Mouse (Mus musculus): ENCODE results near the gene Zfp385b.
A peak's percentile ranks its signal among the peaks of the same experiment; 100 is the strongest.

The Zfp385b gene

DNA sequence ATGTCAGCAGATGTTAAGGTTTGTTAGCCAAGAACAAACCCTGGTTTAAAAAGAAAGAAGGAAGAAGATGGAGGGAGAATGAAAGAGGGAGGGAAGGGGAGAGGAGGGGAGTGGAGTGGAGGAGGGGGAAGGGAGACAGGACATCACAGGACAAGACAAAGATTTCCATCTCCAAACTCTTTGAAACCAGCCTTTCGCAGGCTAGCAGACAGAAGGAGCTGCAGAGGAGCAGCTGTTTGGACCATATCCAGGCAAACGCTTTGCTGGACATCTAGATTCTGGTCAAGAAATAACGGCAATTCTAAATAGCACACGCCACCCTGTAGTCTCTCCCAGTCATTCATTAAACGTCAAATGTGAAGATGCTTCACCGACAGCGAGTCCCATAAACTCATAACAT lies 38.0 kb downstream of the Zfp385b start:
- peak; percentile 31 for DNase-seq

- DNase-seq, result peak; percentile 45
These were observed 41.7 kb downstream of the Zfp385b start for GRCm38 (mm10) chr2:77777781-77778180.

DNA sequence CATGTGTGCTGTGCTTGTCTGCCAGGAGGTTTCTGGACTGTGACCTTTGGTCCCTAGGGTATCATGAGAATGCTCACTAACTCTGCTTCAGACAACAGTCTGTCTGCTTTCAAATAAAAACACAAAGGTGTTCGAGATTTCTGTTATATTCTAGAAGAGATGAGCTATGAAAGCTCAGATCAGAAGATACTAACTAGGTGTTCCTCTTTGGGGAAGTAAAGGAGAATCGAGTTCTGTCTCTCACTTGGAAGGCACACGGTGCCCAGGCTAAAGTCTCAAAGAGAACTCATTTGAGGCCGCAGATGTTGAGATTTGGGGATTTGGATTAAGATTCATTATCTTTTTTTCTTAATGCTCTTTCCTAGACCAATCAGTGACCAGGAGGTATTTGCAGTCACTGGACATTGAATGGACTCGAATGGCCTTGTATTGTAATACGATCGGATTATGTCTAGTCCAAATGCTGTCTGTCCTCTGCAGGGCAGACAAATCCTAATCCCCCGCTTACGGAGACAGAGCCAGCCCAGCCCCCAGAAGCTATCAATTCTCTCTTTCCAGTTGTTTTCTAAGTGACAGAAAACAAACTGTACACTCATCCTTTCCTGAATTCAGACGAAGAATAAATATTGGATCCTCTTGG lies 42.3 kb downstream of the Zfp385b start:
- DNase-seq, result no peak

DNA sequence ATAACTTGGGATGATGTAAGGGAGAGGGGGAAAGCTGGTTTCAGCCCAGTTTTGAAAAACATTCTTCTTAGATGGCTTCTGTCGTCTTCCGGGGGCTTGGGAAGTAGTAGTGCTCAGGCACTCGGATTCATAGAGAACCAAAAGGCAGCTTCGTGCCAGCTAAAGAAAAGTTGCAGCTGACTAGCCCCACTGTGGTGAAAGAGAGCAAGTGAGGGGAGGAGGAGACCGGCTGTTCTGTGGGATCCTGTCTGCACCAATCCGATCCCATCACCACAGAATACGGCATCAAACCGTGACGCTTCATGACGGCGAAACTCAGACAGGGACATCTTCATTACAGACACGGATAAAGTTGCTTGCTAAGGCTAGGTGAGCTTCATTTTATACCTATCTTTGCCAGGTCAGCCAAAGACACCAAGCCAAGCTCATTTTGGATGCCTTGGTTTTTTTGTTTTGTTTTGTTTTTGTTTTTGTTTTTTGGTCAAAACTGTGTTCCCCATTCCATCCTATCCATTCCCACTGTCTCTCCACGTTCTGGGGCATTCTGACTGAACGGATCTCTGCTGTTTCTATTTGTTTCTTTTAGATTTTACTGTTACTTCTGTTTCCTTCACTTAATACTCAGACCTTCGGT lies 44.1 kb downstream of the Zfp385b start:
- no peak for DNase-seq

DNA sequence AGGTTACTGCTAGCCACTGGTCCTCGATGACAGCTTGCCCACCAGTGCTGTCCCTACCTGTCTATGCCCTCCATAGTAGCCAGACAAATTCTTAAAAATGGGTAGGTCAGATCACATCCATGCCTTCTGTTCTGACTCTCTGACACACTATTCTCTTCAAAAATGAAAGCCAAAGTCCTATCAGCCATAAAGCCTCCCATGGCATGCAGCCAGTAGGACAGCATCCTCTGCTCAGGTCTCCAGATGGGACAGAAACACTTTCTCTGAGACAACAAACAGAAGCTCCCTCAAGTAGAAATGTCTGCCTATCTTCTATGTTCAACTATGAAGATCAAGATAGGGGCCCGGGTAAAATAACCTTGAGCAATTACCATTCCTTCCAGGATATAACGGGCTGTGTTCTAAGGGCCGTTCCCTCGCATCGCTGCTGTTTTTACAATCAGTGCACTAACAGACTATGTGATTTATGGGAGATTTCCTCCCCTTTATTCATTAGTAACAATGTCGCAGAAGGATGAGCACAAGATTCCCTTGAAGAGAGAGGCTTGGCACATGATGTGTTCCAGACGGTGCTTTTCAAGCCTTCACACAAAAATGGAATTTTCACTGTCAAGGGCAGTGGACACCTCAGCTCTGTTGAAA lies 49.3 kb downstream of the Zfp385b start:
- DNase-seq, result peak; percentile 41

GRCm38 (mm10) chr2:77768321-77768886 lies 51.0 kb downstream of the Zfp385b start:
- no peak for DNase-seq

- DNase-seq, result no peak
These were observed 57.5 kb downstream of the Zfp385b start for GRCm38 (mm10) chr2:77761967-77762366.

GRCm38 (mm10) chr2:77758403-77759071 lies 60.9 kb downstream of the Zfp385b start:
- DNase-seq, result no peak

GRCm38 (mm10) chr2:77752491-77752890 lies 66.9 kb downstream of the Zfp385b start:
- no peak for DNase-seq

DNA sequence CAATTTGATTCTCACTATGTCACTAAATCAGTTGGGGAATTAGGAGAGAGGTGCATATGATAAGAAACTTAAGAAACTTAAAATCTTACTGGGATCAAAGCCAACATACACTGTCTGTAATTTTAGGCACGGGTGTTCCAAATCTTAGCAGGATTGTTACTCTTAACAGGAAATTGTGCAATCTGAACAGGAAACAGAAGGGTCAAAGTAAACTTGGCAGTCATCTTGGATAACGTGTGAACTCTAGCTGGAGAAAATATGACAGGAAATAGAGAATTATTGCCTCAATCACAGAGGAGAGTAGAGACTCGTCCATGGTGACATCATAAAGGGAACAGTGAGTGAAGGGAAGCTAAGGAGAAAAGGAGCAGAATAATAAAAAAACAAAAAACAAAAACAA lies 69.8 kb downstream of the Zfp385b start:
- no peak for DNase-seq

DNA sequence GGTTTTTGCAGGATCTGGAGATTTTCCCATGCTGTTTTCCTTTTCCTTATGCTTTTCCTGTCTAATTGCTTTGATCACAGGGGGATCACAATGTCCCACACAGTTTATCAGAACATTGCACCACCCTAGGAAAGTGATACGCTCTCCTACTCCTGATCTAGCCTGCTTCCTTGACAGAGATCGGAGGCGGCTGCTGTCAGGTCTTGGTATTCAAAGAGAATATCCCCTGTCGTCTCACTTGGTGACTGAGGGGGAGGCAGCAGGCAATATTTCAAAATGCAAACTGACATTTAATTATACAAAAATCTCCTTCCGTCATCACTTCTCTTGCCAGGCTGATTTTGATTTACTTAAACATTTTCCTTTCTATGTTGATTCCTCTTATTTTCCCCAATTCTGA lies 73.0 kb downstream of the Zfp385b start:
- DNase-seq, result no peak

- DNase-seq, result no peak
These were observed 74.2 kb downstream of the Zfp385b start for GRCm38 (mm10) chr2:77745246-77745645.

DNA sequence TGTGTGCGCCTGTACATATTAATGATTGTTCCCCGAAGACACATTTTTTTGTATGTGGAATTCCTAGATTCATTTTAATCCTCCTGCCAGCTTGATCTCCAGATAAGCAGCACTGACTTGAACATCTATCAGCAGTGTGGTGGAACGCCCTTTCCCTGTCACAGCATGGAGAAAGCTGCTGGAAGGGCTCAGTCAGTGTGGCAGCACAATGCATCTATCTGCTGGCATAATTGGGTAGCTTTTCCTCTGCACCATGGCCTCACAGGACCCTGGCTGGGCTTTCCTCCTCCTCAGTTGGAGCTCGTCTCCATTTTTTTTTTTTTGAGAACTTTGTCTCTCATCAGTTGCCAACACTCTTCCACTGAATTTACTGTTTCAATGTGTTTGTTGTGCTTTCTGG lies 77.1 kb downstream of the Zfp385b start:
- no peak for DNase-seq

DNA sequence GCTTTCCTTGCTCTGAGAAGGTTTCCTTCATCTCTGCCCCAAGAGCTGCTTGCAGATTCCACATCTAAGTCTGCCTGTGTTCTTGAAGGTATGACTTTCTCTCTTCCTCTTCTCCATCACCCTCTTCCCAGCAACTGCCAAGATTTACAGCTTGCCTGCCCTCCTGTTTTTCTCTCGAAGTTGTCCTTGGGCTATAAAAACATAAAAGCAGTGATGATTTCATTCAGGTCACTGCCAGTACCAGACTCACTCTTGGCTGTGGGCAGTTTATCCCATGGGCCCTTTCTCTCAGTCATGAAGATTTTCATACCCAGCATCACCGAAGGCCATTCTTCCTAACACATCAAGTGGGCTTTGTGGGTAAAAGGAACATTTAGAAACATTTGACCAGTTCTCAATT lies 89.2 kb downstream of the Zfp385b start:
- no peak for DNase-seq

DNA sequence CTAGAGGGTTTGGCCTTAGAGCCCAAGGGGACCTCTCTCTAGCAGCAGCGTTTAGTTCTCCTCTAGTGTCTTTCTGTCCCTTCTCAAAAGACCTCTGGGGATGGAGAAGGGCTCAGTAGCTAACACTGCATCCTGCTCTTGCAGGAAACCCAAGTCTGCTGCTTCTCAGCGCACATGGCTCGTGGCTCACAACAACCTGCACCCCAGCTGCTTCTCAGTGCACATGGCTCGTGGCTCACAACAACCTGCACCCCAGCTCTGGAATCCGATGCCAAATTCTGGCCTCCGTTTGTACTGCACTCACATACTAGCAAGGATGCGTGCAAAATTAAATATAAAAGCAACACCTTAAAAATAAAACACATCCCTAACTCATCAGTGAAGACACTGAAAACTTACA lies 92.6 kb downstream of the Zfp385b start:
- no peak for DNase-seq

- no peak for DNase-seq
These were observed 98.6 kb downstream of the Zfp385b start for GRCm38 (mm10) chr2:77720806-77721205.

- no peak for DNase-seq
These were observed 103.1 kb downstream of the Zfp385b start for GRCm38 (mm10) chr2:77716367-77716766.

DNA sequence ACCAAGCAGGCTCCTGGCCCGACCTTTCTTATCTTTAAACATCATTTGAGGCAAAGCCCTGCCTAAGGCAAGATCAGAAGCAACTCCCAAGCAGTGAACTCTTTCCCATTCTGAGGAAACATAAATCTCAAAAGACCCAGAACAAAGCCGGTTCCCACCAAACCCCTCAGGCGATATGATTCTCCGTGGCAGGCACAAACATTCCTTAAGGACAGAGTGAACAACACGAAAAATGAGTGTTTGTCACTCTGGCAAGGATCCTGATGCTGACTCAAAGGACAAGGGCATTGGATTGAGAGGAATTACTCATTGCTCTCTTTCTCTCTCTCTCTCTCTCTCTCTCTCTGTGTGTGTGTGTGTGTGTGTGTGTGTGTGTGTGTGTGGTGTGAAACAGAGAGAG lies 105.6 kb downstream of the Zfp385b start:
- no peak for DNase-seq

GRCm38 (mm10) chr2:77711751-77712150 lies 107.7 kb downstream of the Zfp385b start:
- DNase-seq, result no peak

DNA sequence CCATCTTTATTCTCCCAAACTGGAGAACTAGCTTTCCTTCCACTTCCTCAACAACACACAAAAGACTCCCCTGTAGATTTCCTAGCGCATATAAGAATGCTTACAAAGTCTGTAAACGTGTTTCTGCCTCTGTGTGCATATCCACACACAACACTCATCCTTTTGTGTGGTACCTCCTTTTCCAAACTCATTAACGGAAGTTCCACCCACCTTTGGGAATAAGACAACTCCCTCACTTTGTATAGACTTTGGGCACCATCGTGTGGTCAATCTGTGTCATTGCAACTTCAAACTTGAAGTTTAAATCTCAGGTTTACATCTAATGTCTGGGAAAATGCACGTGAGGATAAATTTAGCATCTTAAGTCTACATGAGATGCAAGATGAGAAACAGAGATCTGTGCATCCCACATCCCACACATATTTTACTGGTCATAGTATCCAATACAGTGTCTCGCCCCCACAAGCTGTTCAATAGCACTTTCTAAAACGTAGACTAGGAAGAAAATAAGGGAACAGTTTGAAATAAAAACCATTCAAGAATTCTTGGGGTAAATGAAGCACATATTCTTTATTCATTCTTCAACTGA lies 110.1 kb downstream of the Zfp385b start:
- peak; percentile 47 for DNase-seq

DNA sequence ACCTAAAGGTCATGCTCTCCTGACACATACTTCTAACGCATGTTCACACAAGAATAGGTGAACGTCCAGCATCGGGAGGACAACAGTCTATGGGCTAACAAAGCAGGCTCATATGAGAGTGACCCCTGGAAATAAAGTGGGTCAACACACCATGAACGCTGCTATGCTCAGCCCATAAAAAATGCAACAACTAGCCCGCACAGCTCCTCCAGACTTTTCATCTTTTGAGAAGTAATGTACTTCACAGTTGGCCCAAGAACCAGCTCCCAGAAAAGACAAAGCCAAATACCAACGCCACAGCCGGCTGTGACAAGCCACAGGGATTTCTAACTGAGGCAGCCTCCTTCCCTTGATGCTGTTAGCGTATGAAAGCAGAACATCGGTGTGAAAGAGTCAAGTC lies 112.3 kb downstream of the Zfp385b start:
- DNase-seq, result no peak

DNA sequence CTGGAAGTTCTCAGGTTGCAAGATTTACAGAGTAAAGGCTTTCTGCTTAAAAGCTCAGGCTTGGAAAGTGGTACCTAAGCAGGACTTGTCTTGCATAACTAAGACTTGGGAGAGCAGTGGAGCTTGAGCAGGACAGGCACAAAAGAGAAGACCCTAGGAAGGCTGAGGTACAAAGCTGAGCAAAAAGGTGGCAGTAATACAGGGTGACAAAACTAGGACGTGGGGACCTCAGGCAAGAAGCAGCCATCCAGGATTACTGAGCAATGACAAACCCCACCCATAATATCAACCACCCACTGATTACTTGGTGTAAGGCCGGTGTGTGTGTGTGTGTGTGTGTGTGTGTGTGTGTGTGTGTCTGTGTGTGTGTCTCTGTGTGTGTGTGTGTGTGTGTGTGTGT lies 114.0 kb downstream of the Zfp385b start:
- DNase-seq, result no peak

GRCm38 (mm10) chr2:77703080-77703479 lies 116.4 kb downstream of the Zfp385b start:
- DNase-seq, result no peak
